Mouse (Mus musculus) cortical plate, adult 2 months (tissue): Measurements from ENCODE around the gene Romo1.

ENCODE experiments used
- CTCF ChIP-seq: fragments of 200-500 bp; IDR thresholded peaks from 2 replicates; pipeline ENCODE4 v1.5.1; 2011; ENCODE audit warnings: mild to moderate bottlenecking, control low read depth, low read length; ENCODE audit not compliant: insufficient read depth; ENCODE audit errors: extremely low read depth
- POLR2A ChIP-seq: fragments of 200-500 bp; IDR thresholded peaks from 2 replicates; pipeline ENCODE4 v1.6.1; 2011; ENCODE audit warnings: mild to moderate bottlenecking, low read length, control low read depth; ENCODE audit not compliant: insufficient read depth; ENCODE audit errors: extremely low read depth

GRCm38 (mm10) chr2:156143953-156144724 is at the start of gene Romo1, which contains the start of gene Nfs1:
- TF ChIP-seq CTCF (no peak; the same call in 1 of the 2 replicates), POLR2A (peak; percentile 84)
